Mouse (Mus musculus) ES-Bruce4 (cell line): ENCODE measurements around the gene Gm3285. TPM values are rescaled to one million over a fixed set of nuclear protein-coding genes. Genes with fewer than 3 reads are reported as not detected.
A peak's percentile ranks its signal among the peaks of the same experiment; 100 is the strongest.

Experiments
- H3K27ac ChIP-seq: 2 replicates; pipeline ENCODE4 v1.5.1; 2012; ENCODE audit warnings: low read length, inconsistent platforms; ENCODE audit not compliant: insufficient read depth
- H3K27me3 ChIP-seq: 2 replicates; pipeline ENCODE4 v1.6.1; 2012; ENCODE audit warnings: mild to moderate bottlenecking, low read length, inconsistent platforms; ENCODE audit not compliant: control insufficient read depth, poor library complexity, insufficient read depth, severe bottlenecking
- H3K36me3 ChIP-seq: 2 replicates; pipeline ENCODE4 v1.6.1; 2012; ENCODE audit warnings: inconsistent platforms, mild to moderate bottlenecking, low read length, moderate library complexity; ENCODE audit not compliant: control insufficient read depth, poor library complexity, insufficient read depth, severe bottlenecking
- H3K4me1 ChIP-seq: one replicate; pipeline ENCODE4 v1.8.1; 2011; ENCODE audit warnings: low read length; ENCODE audit not compliant: control insufficient read depth, insufficient read depth
- H3K4me3 ChIP-seq: 2 replicates; pipeline ENCODE4 v1.5.1; 2011; ENCODE audit warnings: low read depth, mild to moderate bottlenecking, low read length
- H3K9ac ChIP-seq: 2 replicates; pipeline ENCODE4 v1.6.1; 2012; ENCODE audit warnings: low read depth, mild to moderate bottlenecking, inconsistent platforms; ENCODE audit not compliant: poor library complexity, severe bottlenecking
- H3K9me3 ChIP-seq: replicated peaks from 2 replicates; pipeline ENCODE4 v1.6.1; 2012; ENCODE audit warnings: mild to moderate bottlenecking, low read length, inconsistent platforms; ENCODE audit not compliant: control insufficient read depth, poor library complexity, insufficient read depth, severe bottlenecking
- CTCF ChIP-seq: IDR thresholded peaks from one replicate; pipeline ENCODE4 v1.8.1; 2011; ENCODE audit warnings: low read depth, low read length
- EP300 ChIP-seq: IDR thresholded peaks from 2 replicates; pipeline ENCODE4 v1.6.1; 2011; ENCODE audit warnings: low read depth, low read length; ENCODE audit not compliant: insufficient read depth
- POLR2A ChIP-seq: IDR thresholded peaks from one replicate; pipeline ENCODE4 v1.8.1; 2011; ENCODE audit warnings: low read length; ENCODE audit not compliant: insufficient read depth
- polyA plus RNA-seq: library from polyadenylated mRNA; stranded (reverse); fragments of >200 nt; gene quantifications from 2 replicates; pipeline ENCODE4 v1.2.4, GENCODE M21; 2011; ENCODE audit warnings: low read depth; ENCODE audit not compliant: missing spikeins, insufficient read depth, insufficient read length

Gm3285 gene
- polyA plus RNA-seq, 1 experiment, result not detected

DNA sequence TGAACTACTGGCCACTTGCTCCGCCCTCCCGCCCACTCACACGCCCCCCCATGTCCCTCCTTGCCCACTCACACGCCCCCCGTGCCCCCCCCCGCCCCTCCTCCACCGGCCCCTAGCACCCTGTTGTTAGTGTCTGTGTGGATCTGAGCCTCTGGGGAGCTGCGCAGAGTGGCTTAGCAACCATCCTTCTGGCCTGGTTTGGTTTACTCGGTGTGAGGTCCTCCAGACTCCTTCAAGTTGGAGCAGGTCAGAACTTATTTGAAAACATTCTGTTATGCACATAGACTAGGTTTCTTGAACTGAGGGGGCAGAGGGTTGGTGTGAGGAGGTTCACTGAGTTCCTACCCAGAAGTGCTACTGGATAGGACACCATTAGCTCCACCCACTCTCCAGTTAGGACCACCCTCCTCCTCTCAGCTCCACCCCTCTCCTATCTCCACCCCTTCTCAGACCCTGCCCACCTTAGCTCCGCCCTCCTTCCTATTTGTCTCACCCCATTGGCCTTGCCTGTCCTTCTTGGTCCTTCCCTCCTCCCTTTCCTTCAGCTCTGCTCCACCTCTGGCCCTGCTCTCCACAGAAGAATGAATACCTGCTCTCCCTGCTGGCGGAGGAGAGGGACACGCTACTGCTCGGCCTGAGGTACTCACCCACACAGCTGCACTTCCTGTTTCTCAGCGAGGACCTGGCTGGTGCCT, 2.4 kb downstream of the Gm3285 start:
- Histone ChIP-seq H3K4me1 (no peaks in the 10 kb centered on the region), H3K27me3 (no peaks in the 10 kb centered on the region), H3K4me3 (peak overlapping the region; percentile 69), H3K36me3 (no peaks in the 10 kb centered on the region), H3K9me3 (no peaks in the 10 kb centered on the region), H3K9ac (peak overlapping the region; percentile 21; the same call in 1 of the 2 replicates), H3K27ac (no peak overlapping the region)
- TF ChIP-seq CTCF, result no peak
- TF ChIP-seq POLR2A, result no peak
- no peak for TF ChIP-seq EP300

GRCm38 (mm10) chr10:77864762-77865143, 3.0 kb downstream of the Gm3285 start:
- H3K27me3 ChIP-seq, result no peaks in the 10 kb centered on the region
- H3K9ac ChIP-seq, result peak overlapping the region; percentile 21; the same call in 1 of the 2 replicates
- H3K9me3 ChIP-seq, result no peaks in the 10 kb centered on the region
- H3K27ac ChIP-seq, result no peak overlapping the region
- TF ChIP-seq POLR2A (no peak), EP300 (no peak), CTCF (no peak)
- no peaks in the 10 kb centered on the region for H3K36me3 ChIP-seq
- H3K4me1 ChIP-seq, result no peaks in the 10 kb centered on the region
- H3K4me3 ChIP-seq, result peak overlapping the region; percentile 69

DNA sequence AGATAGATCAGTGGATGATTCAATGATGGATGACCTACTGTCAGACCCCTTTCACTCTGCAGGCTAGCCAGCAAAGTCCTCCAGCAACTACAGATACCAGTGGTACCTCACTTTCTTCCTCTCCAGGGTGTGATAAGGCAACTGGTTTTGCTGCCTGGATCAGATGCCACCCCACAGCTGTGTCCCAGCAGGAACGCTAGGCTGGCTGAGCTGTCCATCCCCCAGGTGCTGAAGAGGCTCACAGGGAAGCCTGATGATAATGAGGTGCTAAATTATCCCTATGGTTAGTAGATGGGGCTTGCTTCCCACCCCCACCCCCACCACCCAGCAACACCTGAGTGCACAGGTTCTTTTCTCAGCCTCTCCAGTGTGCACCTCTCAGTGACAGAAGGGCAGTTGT, 5.8 kb downstream of the Gm3285 start:
- Histone ChIP-seq H3K27ac (no peak overlapping the region), H3K9me3 (no peaks in the 10 kb centered on the region), H3K4me1 (no peaks in the 10 kb centered on the region), H3K36me3 (no peaks in the 10 kb centered on the region), H3K9ac (no peak overlapping the region), H3K4me3 (no peak overlapping the region), H3K27me3 (no peaks in the 10 kb centered on the region)
- no peak for TF ChIP-seq EP300
- no peak for TF ChIP-seq POLR2A
- no peak for TF ChIP-seq CTCF

DNA sequence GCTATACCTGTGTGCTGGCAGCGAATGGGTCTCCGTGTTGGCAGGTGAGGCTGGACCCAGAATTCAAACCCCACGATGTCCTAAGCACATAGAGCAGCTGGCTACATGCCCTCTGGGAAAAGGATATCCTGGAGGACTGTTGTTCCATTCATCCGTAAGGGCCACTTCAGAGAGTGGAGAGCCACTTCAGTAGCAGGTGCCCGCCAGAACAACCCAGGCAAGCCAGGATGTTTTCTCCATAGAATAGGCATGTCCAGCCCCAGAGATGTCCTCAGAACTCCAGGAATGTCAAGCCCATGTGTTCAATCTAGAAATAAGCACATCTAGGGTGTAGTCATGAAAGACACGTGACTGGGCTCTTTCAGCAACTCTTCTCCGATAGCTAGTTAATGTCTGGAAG, 7.9 kb downstream of the Gm3285 start:
- Histone ChIP-seq H3K4me3 (no peak overlapping the region), H3K27ac (no peak overlapping the region), H3K4me1 (no peaks in the 10 kb centered on the region), H3K27me3 (no peaks in the 10 kb centered on the region), H3K36me3 (no peaks in the 10 kb centered on the region), H3K9me3 (no peaks in the 10 kb centered on the region), H3K9ac (no peak overlapping the region)
- no peak for TF ChIP-seq EP300
- no peak for TF ChIP-seq CTCF

DNA sequence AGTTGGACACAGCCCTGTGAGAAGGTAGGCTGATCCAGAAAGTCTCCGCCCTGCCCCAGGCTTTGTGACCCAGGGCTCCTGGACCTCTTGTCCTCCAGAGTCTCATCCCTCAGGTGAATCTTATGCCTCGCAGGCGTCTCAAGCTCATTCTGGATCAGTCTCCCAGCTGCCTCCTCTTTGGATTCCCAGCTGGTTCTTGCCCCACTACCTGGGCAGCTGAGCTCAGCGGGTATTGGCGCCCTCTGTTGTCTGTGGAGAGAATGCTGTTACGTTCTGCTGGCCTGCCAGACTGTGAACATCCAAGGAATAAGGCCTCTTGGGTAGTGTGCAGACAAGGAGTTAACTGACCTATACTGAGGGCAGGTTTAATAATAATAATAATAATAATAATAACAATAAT, 17.2 kb downstream of the Gm3285 start:
- no peak overlapping the region for H3K9ac ChIP-seq
- no peak overlapping the region for H3K4me3 ChIP-seq
- H3K4me1 ChIP-seq, result no peaks in the 10 kb centered on the region
- no peaks in the 10 kb centered on the region for H3K9me3 ChIP-seq
- TF ChIP-seq CTCF (peak; percentile 70), POLR2A (no peak)
- H3K27me3 ChIP-seq, result no peaks in the 10 kb centered on the region
- H3K36me3 ChIP-seq, result no peaks in the 10 kb centered on the region
- H3K27ac ChIP-seq, result no peak overlapping the region

- H3K4me1 ChIP-seq, result no peaks in the 10 kb centered on the region
- H3K9ac ChIP-seq, result no peak overlapping the region
- no peaks in the 10 kb centered on the region for H3K9me3 ChIP-seq
- H3K4me3 ChIP-seq, result no peak overlapping the region
- H3K36me3 ChIP-seq, result no peaks in the 10 kb centered on the region
- no peaks in the 10 kb centered on the region for H3K27me3 ChIP-seq
- H3K27ac ChIP-seq, result no peak overlapping the region
- no peak for TF ChIP-seq EP300
- TF ChIP-seq POLR2A, result no peak
- no peak for TF ChIP-seq CTCF
Observed at GRCm38 (mm10) chr10:77880305-77880704, 18.5 kb downstream of the Gm3285 start.
